Mouse (Mus musculus): Measurements from ENCODE around the gene Zfp422.
"Not testable (repeated sequence)": the region's sequence is repeated elsewhere in the genome, so short reads cannot be mapped to it uniquely, and the experiment has no call there.

Zfp422 gene

GRCm38 (mm10) chr6:116649811-116650210 lies 21.0 kb upstream of the Zfp422 start:
- no peak for DNase-seq (ENCODE audit: low spot score)

GRCm38 (mm10) chr6:116647763-116648162 lies 19.0 kb upstream of the Zfp422 start:
- no peak for DNase-seq (ENCODE audit: low spot score)

- DNase-seq (ENCODE audit: low spot score) = no peak
These were observed 15.5 kb upstream of the Zfp422 start for GRCm38 (mm10) chr6:116644335-116644734.

GRCm38 (mm10) chr6:116643881-116644280 lies 15.1 kb upstream of the Zfp422 start:
- no peak for DNase-seq (ENCODE audit: low spot score)

GRCm38 (mm10) chr6:116642942-116643341 lies 14.1 kb upstream of the Zfp422 start:
- no peak for DNase-seq (ENCODE audit: low spot score)

- DNase-seq (ENCODE audit: low spot score) = no peak
These were observed 10.9 kb upstream of the Zfp422 start for GRCm38 (mm10) chr6:116639663-116640062.

- DNase-seq (ENCODE audit: low spot score) = no peak
These were observed 10.1 kb upstream of the Zfp422 start for GRCm38 (mm10) chr6:116638871-116639270.

- DNase-seq (ENCODE audit: low spot score) = no peak
These were observed 8.7 kb upstream of the Zfp422 start for GRCm38 (mm10) chr6:116637496-116637895.

GRCm38 (mm10) chr6:116636581-116637235 lies 7.9 kb upstream of the Zfp422 start:
- no peak for DNase-seq (ENCODE audit: low spot score)

GRCm38 (mm10) chr6:116635251-116636180 lies 6.7 kb upstream of the Zfp422 start:
- no peak for DNase-seq (ENCODE audit: low spot score)

- DNase-seq (ENCODE audit: low spot score) = no peak
These were observed 5.2 kb upstream of the Zfp422 start for GRCm38 (mm10) chr6:116633741-116634695.

GRCm38 (mm10) chr6:116632129-116632528 lies 3.3 kb upstream of the Zfp422 start:
- DNase-seq (ENCODE audit: low spot score) = peak; percentile 53

GRCm38 (mm10) chr6:116629766-116630165 lies 967 bp upstream of the Zfp422 start:
- no peak for DNase-seq (ENCODE audit: low spot score)

- DNase-seq (ENCODE audit: low spot score) = no peak
These were observed 704 bp downstream of the Zfp422 start for GRCm38 (mm10) chr6:116628095-116628494.

GRCm38 (mm10) chr6:116626417-116626816 lies 2.4 kb downstream of the Zfp422 start:
- DNase-seq (ENCODE audit: low spot score) = not testable (repeated sequence)

- DNase-seq (ENCODE audit: low spot score) = no peak
These were observed 7.3 kb downstream of the Zfp422 start for GRCm38 (mm10) chr6:116621318-116622023.

GRCm38 (mm10) chr6:116618073-116618472 lies 10.7 kb downstream of the Zfp422 start:
- no peak for DNase-seq (ENCODE audit: low spot score)

GRCm38 (mm10) chr6:116615719-116616118 lies 13.1 kb downstream of the Zfp422 start:
- DNase-seq (ENCODE audit: low spot score) = no peak

- no peak for DNase-seq (ENCODE audit: low spot score)
These were observed 21.6 kb downstream of the Zfp422 start for GRCm38 (mm10) chr6:116607230-116607629.

GRCm38 (mm10) chr6:116600969-116601368 lies 27.8 kb downstream of the Zfp422 start:
- DNase-seq (ENCODE audit: low spot score) = not testable (repeated sequence)

GRCm38 (mm10) chr6:116584095-116584494 lies 44.7 kb downstream of the Zfp422 start, which contains the start of gene Olfr215:
Gene Olfr215 (minus strand): TSS chr6:116584195.
- DNase-seq (ENCODE audit: low spot score) = no peak
